Mouse (Mus musculus) yolk sac, embryonic 10.5 days (tissue): ENCODE results near the gene 1700123L14Rik.
"Not testable (repeated sequence)": the region's sequence is repeated elsewhere in the genome, so short reads cannot be mapped to it uniquely, and the experiment has no call there.

Experiments used
- DNase-seq: peaks from one replicate; pipeline ENCODE4 v3.0.0-alpha.2; 2017; ENCODE audit warnings: low spot score

Gene 1700123L14Rik

GRCm38 (mm10) chr6:96165818-96166379, at the start of gene 1700123L14Rik:
Gene 1700123L14Rik (minus strand): TSS chr6:96166243.
- DNase-seq, result no peak

GRCm38 (mm10) chr6:96205395-96205794, 39.4 kb upstream of the 1700123L14Rik start:
- DNase-seq, result no peak

DNA sequence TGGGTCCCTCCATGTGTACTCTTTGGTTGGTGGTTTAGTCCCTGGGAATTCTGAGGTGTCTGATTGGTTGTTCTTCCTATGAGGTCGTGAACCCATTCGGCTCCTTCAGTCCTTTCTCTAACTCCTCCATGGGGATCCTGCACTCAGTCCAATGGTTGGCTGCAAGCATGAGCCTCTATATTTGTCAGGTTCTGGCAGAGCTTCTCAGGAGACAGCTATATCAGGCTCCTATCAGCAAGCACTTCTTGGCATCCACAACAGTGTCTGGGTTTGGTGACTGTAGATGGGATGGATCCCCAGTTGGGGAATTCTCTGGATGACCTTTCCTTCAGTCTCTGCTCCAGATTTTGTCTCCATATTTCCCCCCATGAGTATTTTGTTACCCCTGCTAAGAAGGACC, 32.9 kb upstream of the 1700123L14Rik start:
- not testable (repeated sequence) for DNase-seq

GRCm38 (mm10) chr6:96186517-96186916, 20.5 kb upstream of the 1700123L14Rik start:
- no peak for DNase-seq

DNA sequence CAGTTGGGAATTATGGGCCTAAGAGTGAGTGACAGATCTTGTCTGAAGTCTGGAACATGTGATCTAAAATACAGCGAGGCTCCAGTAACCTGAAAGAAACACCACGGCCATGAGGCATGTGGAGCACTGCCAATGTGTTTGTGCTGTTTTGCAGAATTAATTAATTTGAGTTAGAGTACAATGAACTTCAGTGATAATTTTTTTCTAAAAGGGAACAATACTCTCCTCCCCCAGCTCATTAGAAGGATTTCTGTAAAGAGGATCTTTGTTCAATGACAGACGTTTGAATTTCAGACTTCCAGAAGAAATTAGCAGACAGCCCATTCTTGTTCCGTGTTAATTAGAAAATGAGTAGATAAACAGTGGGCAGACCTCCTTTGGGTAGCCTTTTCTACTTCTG, 17.3 kb upstream of the 1700123L14Rik start:
- DNase-seq, result no peak

DNA sequence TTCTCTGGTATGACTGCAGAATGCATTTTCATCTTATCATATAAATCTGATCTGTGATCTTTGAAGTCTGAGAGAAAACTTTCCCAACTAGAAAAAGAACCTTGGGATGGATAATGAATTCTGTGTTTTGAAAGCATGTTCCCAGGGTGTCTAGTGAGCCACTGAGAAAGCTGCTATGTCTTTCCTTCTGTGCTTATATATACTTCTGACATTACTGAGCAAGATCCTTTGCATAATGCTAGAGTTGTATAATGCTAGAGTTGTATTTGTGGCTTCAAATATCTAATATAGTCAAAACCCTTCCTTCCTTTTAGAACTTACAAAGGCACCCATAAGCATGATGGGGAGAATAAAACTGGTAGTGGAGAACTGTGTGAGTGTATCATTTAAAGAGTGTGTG, 12.5 kb upstream of the 1700123L14Rik start:
- DNase-seq, result no peak

GRCm38 (mm10) chr6:96173681-96174080, 7.6 kb upstream of the 1700123L14Rik start:
- DNase-seq, result no peak

GRCm38 (mm10) chr6:96167031-96167430, 988 bp upstream of the 1700123L14Rik start:
- no peak for DNase-seq

DNA sequence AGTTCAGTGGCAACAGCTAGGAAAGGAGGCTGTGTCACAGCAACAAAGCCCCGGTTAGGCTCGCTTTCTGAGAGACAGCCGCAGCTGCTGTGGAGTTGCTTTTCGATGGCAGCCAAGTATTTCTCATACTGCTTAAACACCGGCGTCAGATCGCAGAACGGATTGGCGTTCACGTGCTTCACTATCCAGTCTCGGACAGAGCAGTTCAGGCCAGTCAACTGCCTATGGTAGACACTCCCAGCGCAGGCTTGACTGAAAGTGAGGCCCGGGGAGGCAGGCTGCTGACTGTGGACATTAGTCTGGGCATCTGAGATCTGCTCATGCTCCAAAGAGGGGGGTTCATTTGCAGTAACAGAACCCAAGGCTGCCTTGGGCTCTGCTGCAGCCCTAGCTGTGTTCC, 640 bp downstream of the 1700123L14Rik start:
- no peak for DNase-seq

GRCm38 (mm10) chr6:96143326-96143725, 22.7 kb downstream of the 1700123L14Rik start:
- DNase-seq, result peak; percentile 10

GRCm38 (mm10) chr6:96116534-96117272, 49.3 kb downstream of the 1700123L14Rik start:
- DNase-seq, result peak; percentile 4

DNA sequence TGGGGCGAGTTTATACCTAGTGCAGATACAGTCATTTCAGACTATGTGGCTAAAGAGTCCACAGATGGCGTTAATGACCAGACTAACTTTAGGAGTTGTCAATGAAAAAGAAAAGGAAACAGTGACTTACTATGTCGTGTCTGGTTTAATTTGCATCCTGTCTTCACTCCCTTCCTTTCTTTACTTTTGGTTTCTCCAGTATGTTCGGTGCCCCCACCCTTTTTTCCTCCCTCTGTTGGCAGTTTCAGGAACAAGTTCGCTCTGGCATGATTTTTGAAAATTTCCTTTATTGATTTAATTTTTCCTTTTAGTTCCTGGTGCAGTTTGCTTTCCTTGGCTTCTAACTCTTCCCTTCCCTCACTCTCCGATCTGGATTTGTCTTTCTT, 49.9 kb downstream of the 1700123L14Rik start:
- no peak for DNase-seq
